Mouse (Mus musculus): ENCODE measurements around the gene Atp8b2.

DNA sequence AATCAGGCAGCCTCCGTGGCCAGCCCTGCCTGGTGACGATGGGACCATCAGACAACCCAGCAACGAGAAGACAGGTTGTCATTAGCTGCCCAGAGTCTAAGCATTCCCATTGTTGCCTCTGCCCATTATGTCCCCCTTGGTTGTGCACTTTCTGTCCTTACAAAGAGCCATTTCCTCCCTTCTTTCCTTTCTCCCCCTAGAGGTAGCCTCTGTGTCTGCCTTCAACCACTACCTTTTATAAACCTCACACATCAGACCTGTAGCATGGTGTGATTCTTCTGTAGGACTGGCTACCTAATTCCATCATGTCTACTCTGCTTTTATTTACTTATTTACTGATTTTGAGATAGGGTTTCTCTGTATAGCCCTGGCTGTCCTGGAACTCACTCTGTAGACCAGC is 23.9 kb upstream of the Atp8b2 start:
- TF ChIP-seq CTCF (IDR thresholded peaks at IDR 0.05; ENCODE audit: low read depth, low read length), result no peak
- no peak for TF ChIP-seq POLR2A (IDR thresholded peaks at IDR 0.05; ENCODE audit: borderline replicate concordance, low read depth, low read length)

Data from bone marrow macrophage, adult 2 months (primary cell).